ENCODE assay signal across 23 mouse cellular contexts in the genomic region with DNA sequence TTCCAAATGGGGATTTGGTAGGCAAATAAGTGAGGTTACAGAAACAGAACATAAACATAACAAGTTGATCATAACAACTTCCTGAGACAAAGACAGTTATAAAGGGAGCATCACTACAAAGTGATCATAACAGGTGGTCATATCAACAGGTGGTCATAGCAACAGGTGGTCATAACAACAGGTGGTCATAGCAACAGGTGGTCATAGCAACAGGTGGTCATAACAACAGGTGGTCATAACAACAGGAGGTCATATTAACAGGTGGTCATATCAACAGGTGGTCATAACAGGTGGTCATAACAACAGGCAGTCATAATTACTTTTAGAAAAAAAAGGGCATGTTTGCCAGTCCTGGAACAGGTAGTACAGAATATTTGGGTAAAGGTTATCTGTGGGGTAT.
"Had no signal": no experiment of that assay in that cellular context is flagged by ENCODE, and none has a peak within 500 bp of the region (broad histone marks: within the 10 kb centered on the region; RNA-seq: fewer than 3 reads in every experiment).

No protein-coding gene starts in this region.

- H3K9me3 ChIP-seq: kidney, embryonic 15.5 days; limb, embryonic 10.5 days; limb, embryonic 13.5 days; liver, embryonic 12.5 days; liver, embryonic 15.5 days; lung, embryonic 15.5 days; megakaryocyte, embryonic 14.5 days had no signal

- DNase-seq: kidney, adult 11 months; kidney, adult 8-10 months; kidney, postnatal 10 days; kidney, postnatal 36 days; liver; lung, adult 18-20 months; lung, postnatal 10 days; lung, postnatal 36 days; right cerebral cortex, postnatal 25 days; spleen, adult 18-20 months; thymus, adult 2 months; thymus, postnatal 14 days; thymus, postnatal 4 days had no signal

- H3K4me1 ChIP-seq: liver, embryonic 15.5 days had no signal

- H3K4me2 ChIP-seq: kidney, embryonic 15.5 days; limb, embryonic 13.5 days; liver, embryonic 12.5 days; liver, embryonic 15.5 days; lung, embryonic 15.5 days; midbrain, embryonic 11.5 days had no signal

- ATAC-seq: liver, embryonic 12.5 days; midbrain, embryonic 16.5 days had no signal

- H3K27ac ChIP-seq: kidney, embryonic 15.5 days; limb, embryonic 10.5 days; limb, embryonic 13.5 days; liver, embryonic 12.5 days; liver, embryonic 15.5 days; lung, embryonic 15.5 days; stomach, postnatal 0 days had no signal

- H3K9ac ChIP-seq: kidney, embryonic 15.5 days; limb, embryonic 13.5 days; liver, embryonic 12.5 days; liver, embryonic 15.5 days; lung, embryonic 15.5 days had no signal

- H3K36me3 ChIP-seq: kidney, embryonic 15.5 days; limb, embryonic 10.5 days; limb, embryonic 13.5 days; liver, embryonic 12.5 days; liver, embryonic 15.5 days; lung, embryonic 15.5 days had no signal

- H3K4me3 ChIP-seq: kidney, embryonic 15.5 days; limb, embryonic 10.5 days; limb, embryonic 13.5 days; liver, embryonic 12.5 days; liver, embryonic 15.5 days; lung, embryonic 15.5 days; megakaryocyte, embryonic 14.5 days had no signal

- H3K27me3 ChIP-seq: kidney, embryonic 15.5 days; limb, embryonic 13.5 days; liver, embryonic 15.5 days had no signal
